Mouse (Mus musculus) retina, adult 2 months (tissue): ENCODE results near the gene Gpr157.

Source experiments
- DNase-seq: peaks from one replicate; pipeline ENCODE4 v3.0.0-alpha.2; 2012; ENCODE audit warnings: low read depth, low spot score

Gpr157 gene

GRCm38 (mm10) chr4:150146286-150146685, 59.1 kb downstream of the Gpr157 start:
- no peak for DNase-seq

- DNase-seq, result no peak
Observed at GRCm38 (mm10) chr4:150151045-150151444, 63.9 kb downstream of the Gpr157 start.

GRCm38 (mm10) chr4:150152483-150152882, 65.3 kb downstream of the Gpr157 start:
- DNase-seq, result no peak

GRCm38 (mm10) chr4:150155301-150155700, 68.1 kb downstream of the Gpr157 start:
- no peak for DNase-seq
